Mouse (Mus musculus): ENCODE data around the gene Tmem190. TPM values are rescaled to one million over a fixed set of nuclear protein-coding genes. Genes with fewer than 3 reads are reported as not detected.

The Tmem190 gene
- polyA plus RNA-seq, 1 experiment: not detected

DNA sequence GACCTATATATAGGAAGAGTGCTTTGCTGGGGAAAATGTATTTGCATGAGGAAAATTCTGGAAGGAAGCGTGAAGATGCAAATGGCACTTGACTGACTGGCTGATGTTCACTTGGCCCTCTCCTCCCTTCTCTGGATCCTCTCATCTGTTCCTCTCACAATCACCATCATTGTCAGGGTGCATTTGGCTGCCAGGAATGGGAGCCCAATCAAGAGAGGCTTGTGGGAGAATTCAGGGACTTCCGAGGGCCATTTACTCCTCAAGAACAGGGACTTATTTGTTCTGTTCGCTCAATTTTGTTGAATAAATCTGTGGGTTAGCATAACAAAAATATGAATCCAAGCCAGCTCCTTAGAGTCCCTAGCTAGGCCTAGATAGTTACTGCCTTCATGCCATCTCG lies 39.0 kb downstream of the Tmem190 start:
- H3K36me3 ChIP-seq (ENCODE audit: control insufficient read depth, insufficient read depth): no peaks in the 10 kb centered on the region
- TF ChIP-seq REST (IDR thresholded peaks at IDR 0.05; ENCODE audit: insufficient read depth, insufficient read length) (no peak), E2F4 (IDR thresholded peaks at IDR 0.05; ENCODE audit: insufficient read depth) (no peak), SRF (IDR thresholded peaks at IDR 0.05; ENCODE audit: control insufficient read depth, insufficient read length, low read depth) (no peak), TCF12 (IDR thresholded peaks at IDR 0.05; ENCODE audit: insufficient read depth, poor library complexity, severe bottlenecking) (no peak), MYOG (IDR thresholded peaks at IDR 0.05; ENCODE audit: control insufficient read depth in 1 of 3, insufficient read depth in 1 of 3, insufficient read length in 2 of 3, low read depth in 2 of 3) (no peak), USF1 (IDR thresholded peaks at IDR 0.05; ENCODE audit: low read depth) (no peak), MYOD1 (IDR thresholded peaks at IDR 0.05; ENCODE audit: control insufficient read depth in 1 of 3, insufficient read length in 2 of 3, low read depth in 2 of 3) (no peak), POLR2A (IDR thresholded peaks at IDR 0.05; ENCODE audit: insufficient read length, low read depth) (no peak), CEBPB (IDR thresholded peaks at IDR 0.05; ENCODE audit: insufficient read depth, poor library complexity, severe bottlenecking) (no peak), MAX (IDR thresholded peaks at IDR 0.05; ENCODE audit: low read depth) (no peak), TCF3 (IDR thresholded peaks at IDR 0.05; ENCODE audit: insufficient read length, low read depth) (no peak), POLR2AphosphoS2 (IDR thresholded peaks at IDR 0.05; ENCODE audit: insufficient read length, low read depth) (no peak)
- no peak overlapping the region for H3K4me3 ChIP-seq
- no peak overlapping the region for H3K4me2 ChIP-seq (ENCODE audit: low read depth)
- H3K79me2 ChIP-seq (ENCODE audit: control insufficient read depth, insufficient read depth): no peaks in the 10 kb centered on the region
- H3ac ChIP-seq (ENCODE audit: control insufficient read depth, insufficient read length): no peak overlapping the region
- H3K27me3 ChIP-seq (ENCODE audit: control insufficient read depth, insufficient read depth, insufficient read length): no peaks in the 10 kb centered on the region

- TF ChIP-seq CEBPB (IDR thresholded peaks at IDR 0.05; ENCODE audit: insufficient read depth, poor library complexity, severe bottlenecking) (no peak), TCF12 (IDR thresholded peaks at IDR 0.05; ENCODE audit: insufficient read depth, poor library complexity, severe bottlenecking) (no peak), MYOD1 (IDR thresholded peaks at IDR 0.05; ENCODE audit: control insufficient read depth in 1 of 3, insufficient read length in 2 of 3, low read depth in 2 of 3) (no peak), POLR2A (IDR thresholded peaks at IDR 0.05; ENCODE audit: insufficient read length, low read depth) (no peak), E2F4 (IDR thresholded peaks at IDR 0.05; ENCODE audit: insufficient read depth) (no peak), POLR2AphosphoS2 (IDR thresholded peaks at IDR 0.05; ENCODE audit: insufficient read length, low read depth) (no peak), USF1 (IDR thresholded peaks at IDR 0.05; ENCODE audit: low read depth) (no peak), SRF (IDR thresholded peaks at IDR 0.05; ENCODE audit: control insufficient read depth, insufficient read length, low read depth) (no peak), REST (IDR thresholded peaks at IDR 0.05; ENCODE audit: insufficient read depth, insufficient read length) (no peak), MAX (IDR thresholded peaks at IDR 0.05; ENCODE audit: low read depth) (no peak), TCF3 (IDR thresholded peaks at IDR 0.05; ENCODE audit: insufficient read length, low read depth) (no peak), MYOG (IDR thresholded peaks at IDR 0.05; ENCODE audit: control insufficient read depth in 1 of 3, insufficient read depth in 1 of 3, insufficient read length in 2 of 3, low read depth in 2 of 3) (no peak)
- no peak overlapping the region for H3K4me2 ChIP-seq (ENCODE audit: low read depth)
- H3K36me3 ChIP-seq (ENCODE audit: control insufficient read depth, insufficient read depth): no peaks in the 10 kb centered on the region
- no peaks in the 10 kb centered on the region for H3K79me2 ChIP-seq (ENCODE audit: control insufficient read depth, insufficient read depth)
- no peaks in the 10 kb centered on the region for H3K27me3 ChIP-seq (ENCODE audit: control insufficient read depth, insufficient read depth, insufficient read length)
- H3ac ChIP-seq (ENCODE audit: control insufficient read depth, insufficient read length): no peak overlapping the region
- H3K4me3 ChIP-seq: no peak overlapping the region
These were observed 39.6 kb downstream of the Tmem190 start for GRCm38 (mm10) chr7:4822162-4822907.

- Histone ChIP-seq H3K36me3 (ENCODE audit: control insufficient read depth, insufficient read depth) (no peaks in the 10 kb centered on the region), H3K79me2 (ENCODE audit: control insufficient read depth, insufficient read depth) (no peaks in the 10 kb centered on the region), H3K4me2 (ENCODE audit: low read depth) (no peak overlapping the region), H3ac (ENCODE audit: control insufficient read depth, insufficient read length) (no peak overlapping the region), H3K27me3 (ENCODE audit: control insufficient read depth, insufficient read depth, insufficient read length) (no peaks in the 10 kb centered on the region), H3K4me3 (no peak overlapping the region)
- TF ChIP-seq USF1 (IDR thresholded peaks at IDR 0.05; ENCODE audit: low read depth): no peak
- TF ChIP-seq REST (IDR thresholded peaks at IDR 0.05; ENCODE audit: insufficient read depth, insufficient read length): no peak
- no peak for TF ChIP-seq TCF3 (IDR thresholded peaks at IDR 0.05; ENCODE audit: insufficient read length, low read depth)
- TF ChIP-seq TCF12 (IDR thresholded peaks at IDR 0.05; ENCODE audit: insufficient read depth, poor library complexity, severe bottlenecking): no peak
- no peak for TF ChIP-seq E2F4 (IDR thresholded peaks at IDR 0.05; ENCODE audit: insufficient read depth)
These were observed 42.6 kb downstream of the Tmem190 start for GRCm38 (mm10) chr7:4825365-4825764.

DNA sequence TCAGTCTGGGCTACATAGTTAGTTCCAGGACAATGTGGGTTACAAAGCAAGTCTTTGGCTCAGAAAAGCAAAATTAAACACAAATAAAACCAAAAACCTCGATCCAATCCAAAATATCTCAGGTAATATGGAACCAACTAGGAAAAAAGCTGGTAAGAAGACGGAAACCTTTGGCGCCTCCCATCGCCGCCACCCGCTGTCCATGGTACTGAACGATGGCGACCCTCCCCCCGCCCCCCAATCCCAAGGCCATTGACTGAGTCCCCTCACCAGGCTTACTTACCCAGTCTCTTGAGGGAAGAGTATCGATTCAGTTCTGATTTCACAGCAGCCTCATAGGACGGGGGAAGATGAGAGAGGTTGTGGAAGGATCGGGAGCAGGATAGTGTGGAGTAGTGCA lies 47.7 kb downstream of the Tmem190 start:
- H3K4me3 ChIP-seq: no peak overlapping the region
- TF ChIP-seq REST (IDR thresholded peaks at IDR 0.05; ENCODE audit: insufficient read depth, insufficient read length): peak; percentile 62
- no peak for TF ChIP-seq CEBPB (IDR thresholded peaks at IDR 0.05; ENCODE audit: insufficient read depth, poor library complexity, severe bottlenecking)
- H3K27me3 ChIP-seq (ENCODE audit: control insufficient read depth, insufficient read depth, insufficient read length): peaks cover 6% of the 10 kb centered on the region
- no peak overlapping the region for H3K4me2 ChIP-seq (ENCODE audit: low read depth)
- no peaks in the 10 kb centered on the region for H3K36me3 ChIP-seq (ENCODE audit: control insufficient read depth, insufficient read depth)
- no peak overlapping the region for H3ac ChIP-seq (ENCODE audit: control insufficient read depth, insufficient read length)
- no peaks in the 10 kb centered on the region for H3K79me2 ChIP-seq (ENCODE audit: control insufficient read depth, insufficient read depth)

Other genes starting within 250 kb of the Tmem190 start
- gene Syt5, start 235.4 kb upstream of the Tmem190 start, polyA plus RNA-seq (2012; fragmentation: generic; extraction: Trizol): 0.22 TPM
- gene Ptprh, start 178.9 kb upstream of the Tmem190 start, polyA plus RNA-seq (2012; fragmentation: generic; extraction: Trizol): not detected
- 2.2 TPM for gene Tmem86b, start 151.5 kb upstream of the Tmem190 start, polyA plus RNA-seq (2012; fragmentation: generic; extraction: Trizol)
- 46.1 TPM for gene Ppp6r1, start 123.9 kb upstream of the Tmem190 start, polyA plus RNA-seq (2012; fragmentation: generic; extraction: Trizol)
- gene Hspbp1, start 97.9 kb upstream of the Tmem190 start, polyA plus RNA-seq (2012; fragmentation: generic; extraction: Trizol): 67.5 TPM
- 7.0 TPM for gene Brsk1, start 92.3 kb upstream of the Tmem190 start, polyA plus RNA-seq (2012; fragmentation: generic; extraction: Trizol)
- 0.04 TPM for gene Tmem150b, start 57.7 kb upstream of the Tmem190 start, polyA plus RNA-seq (2012; fragmentation: generic; extraction: Trizol)
- 19.2 TPM for gene Kmt5c, start 42.8 kb upstream of the Tmem190 start, polyA plus RNA-seq (2012; fragmentation: generic; extraction: Trizol)
- 0.19 TPM for gene Cox6b2, start 29.8 kb upstream of the Tmem190 start, polyA plus RNA-seq (2012; fragmentation: generic; extraction: Trizol)
- gene Fam71e2, start 11.6 kb upstream of the Tmem190 start, polyA plus RNA-seq (2012; fragmentation: generic; extraction: Trizol): not detected
- 0.56 TPM for gene Il11, start 78 bp upstream of the Tmem190 start, polyA plus RNA-seq (2012; fragmentation: generic; extraction: Trizol)
- gene Tmem238, start 6.7 kb downstream of the Tmem190 start, polyA plus RNA-seq (2012; fragmentation: generic; extraction: Trizol): 7.1 TPM
- gene Rpl28, start 9.9 kb downstream of the Tmem190 start, polyA plus RNA-seq (2012; fragmentation: generic; extraction: Trizol): 3,329 TPM
- 261 TPM for gene Ube2s, start 29.7 kb downstream of the Tmem190 start, polyA plus RNA-seq (2012; fragmentation: generic; extraction: Trizol)
- gene Shisa7, start 61.8 kb downstream of the Tmem190 start, polyA plus RNA-seq (2012; fragmentation: generic; extraction: Trizol): not detected
- gene Isoc2b, start 87.3 kb downstream of the Tmem190 start, polyA plus RNA-seq (2012; fragmentation: generic; extraction: Trizol): 0.65 TPM
- 3.3 TPM for gene Isoc2a, start 94.2 kb downstream of the Tmem190 start, polyA plus RNA-seq (2012; fragmentation: generic; extraction: Trizol)
- gene Gm36210, start 123.6 kb downstream of the Tmem190 start, polyA plus RNA-seq (2012; fragmentation: generic; extraction: Trizol): not detected
- gene Zfp628, start 132.3 kb downstream of the Tmem190 start, polyA plus RNA-seq (2012; fragmentation: generic; extraction: Trizol): 8.0 TPM
- gene Nat14, start 139.1 kb downstream of the Tmem190 start, polyA plus RNA-seq (2012; fragmentation: generic; extraction: Trizol): 3.1 TPM
- 13.6 TPM for gene Ssc5d, start 142.8 kb downstream of the Tmem190 start, polyA plus RNA-seq (2012; fragmentation: generic; extraction: Trizol)
- gene Sbk2, start 181.5 kb downstream of the Tmem190 start, polyA plus RNA-seq (2012; fragmentation: generic; extraction: Trizol): 7.1 TPM
- 0.34 TPM for gene Sbk3, start 188.2 kb downstream of the Tmem190 start, polyA plus RNA-seq (2012; fragmentation: generic; extraction: Trizol)
- gene Zfp579, start 213.2 kb downstream of the Tmem190 start, polyA plus RNA-seq (2012; fragmentation: generic; extraction: Trizol): 16.3 TPM
- 15.7 TPM for gene Zfp524, start 231.5 kb downstream of the Tmem190 start, polyA plus RNA-seq (2012; fragmentation: generic; extraction: Trizol)
- gene Fiz1, start 231.8 kb downstream of the Tmem190 start, polyA plus RNA-seq (2012; fragmentation: generic; extraction: Trizol): 22.8 TPM
- not detected for gene Gm44973, start 232.6 kb downstream of the Tmem190 start, polyA plus RNA-seq (2012; fragmentation: generic; extraction: Trizol)
- 18.1 TPM for gene Zfp865, start 237.4 kb downstream of the Tmem190 start, polyA plus RNA-seq (2012; fragmentation: generic; extraction: Trizol)
- 0.19 TPM for gene Ccdc106, start 237.6 kb downstream of the Tmem190 start, polyA plus RNA-seq (2012; fragmentation: generic; extraction: Trizol)